Mouse (Mus musculus): ENCODE results near the gene Tmem119. TPM values are rescaled to one million over a fixed set of nuclear protein-coding genes. Genes with fewer than 3 reads are reported as not detected.

Tmem119 gene
- total and polyA plus RNA-seq, 3 experiments: 0.13 TPM; not detected in 2

- TF ChIP-seq ZC3H11A (IDR thresholded peaks at IDR 0.05; ENCODE audit: low read depth, low read length) (no peak), HCFC1 (IDR thresholded peaks at IDR 0.05; ENCODE audit: low read depth, low read length) (no peak), GABPA (IDR thresholded peaks at IDR 0.05; ENCODE audit: low read depth, low read length) (no peak), POLR2AphosphoS5 (IDR thresholded peaks at IDR 0.05; ENCODE audit: borderline replicate concordance, low read depth, low read length) (no peak), NRF1 (IDR thresholded peaks at IDR 0.05; ENCODE audit: insufficient read depth, low read depth, low read length, poor library complexity, severe bottlenecking) (no peak), EP300 (IDR thresholded peaks at IDR 0.05; ENCODE audit: low read depth in 1 of 2, low read length in 2 of 2) (no peak), POLR2AphosphoS2 (IDR thresholded peaks at IDR 0.05; ENCODE audit: low read length) (no peak), CHD2 (IDR thresholded peaks at IDR 0.05; ENCODE audit: low read length) (no peak), UBTF (IDR thresholded peaks at IDR 0.05; ENCODE audit: borderline replicate concordance, insufficient read depth, low read depth, low read length) (no peak), RCOR1 (IDR thresholded peaks at IDR 0.05; ENCODE audit: low read depth, low read length) (no peak), ZKSCAN1 (IDR thresholded peaks at IDR 0.05; ENCODE audit: low read depth, low read length) (no peak), TBP (IDR thresholded peaks at IDR 0.05; ENCODE audit: low read depth, low read length) (no peak), MYB (IDR thresholded peaks at IDR 0.05; ENCODE audit: low read depth, low read length) (no peak), ELF1 (IDR thresholded peaks at IDR 0.05; ENCODE audit: low read depth, low read length) (no peak), MAZ (IDR thresholded peaks at IDR 0.05; ENCODE audit: low read depth, low read length) (no peak), MAX (IDR thresholded peaks at IDR 0.05; ENCODE audit: low read length) (no peak), E2F4 (IDR thresholded peaks at IDR 0.05; ENCODE audit: borderline replicate concordance, low read depth, low read length) (no peak), ZMIZ1 (IDR thresholded peaks at IDR 0.05; ENCODE audit: low read depth, low read length) (no peak), USF2 (IDR thresholded peaks at IDR 0.05; ENCODE audit: borderline replicate concordance in 1 of 2, insufficient read depth in 1 of 2, low read depth in 1 of 2, low read length in 2 of 2) (no peak), JUND (IDR thresholded peaks at IDR 0.05; ENCODE audit: low read depth, low read length) (no peak)
- Histone ChIP-seq H3K9ac (ENCODE audit: control insufficient read depth, low read depth, low read length, poor library complexity, severe bottlenecking) (no peak overlapping the region), H3K27me3 (ENCODE audit: control insufficient read depth in 1 of 2, insufficient read depth in 2 of 2, low read length in 2 of 2) (no peaks in the 10 kb centered on the region), H3K79me2 (ENCODE audit: control insufficient read depth, insufficient read depth, low read length, poor library complexity) (peaks cover 19% of the 10 kb centered on the region), H3K36me3 (ENCODE audit: control insufficient read depth in 1 of 2, insufficient read depth in 2 of 2, low read length in 2 of 2) (no peaks in the 10 kb centered on the region; a peak in 1 of 4 replicates), H3K4me3 (ENCODE audit: control insufficient read depth in 1 of 2, insufficient read depth in 1 of 2, low read depth in 2 of 2, low read length in 2 of 2) (no peak overlapping the region), H3K9me3 (replicated peaks; ENCODE audit: insufficient read depth, low read length) (no peaks in the 10 kb centered on the region), H3K27ac (ENCODE audit: control insufficient read depth, low read depth, low read length) (no peak overlapping the region), H3K4me1 (ENCODE audit: control insufficient read depth in 1 of 2, insufficient read depth in 2 of 2, low read length in 2 of 2) (peaks cover 0 to 6% of the 10 kb centered on the region in 2 experiments; a peak in 2 of 4 replicates)
- no peak for DNase-seq (ENCODE audit: low read depth, low spot score)
Measured at GRCm38 (mm10) chr5:113775585-113775984, 24.7 kb downstream of the Tmem119 start.

GRCm38 (mm10) chr5:113773664-113774063 lies 26.7 kb downstream of the Tmem119 start:
- Histone ChIP-seq H3K9me3 (replicated peaks; ENCODE audit: insufficient read depth, low read length) (no peaks in the 10 kb centered on the region), H3K27ac (ENCODE audit: control insufficient read depth, low read depth, low read length) (peak overlapping the region; percentile 1; the same call in 1 of the 2 replicates), H3K79me2 (ENCODE audit: control insufficient read depth, insufficient read depth, low read length, poor library complexity) (peaks cover 38% of the 10 kb centered on the region), H3K36me3 (ENCODE audit: control insufficient read depth in 1 of 2, insufficient read depth in 2 of 2, low read length in 2 of 2) (peaks cover 0 to 8% of the 10 kb centered on the region in 2 experiments; a peak in 2 of 4 replicates), H3K4me1 (ENCODE audit: control insufficient read depth in 1 of 2, insufficient read depth in 2 of 2, low read length in 2 of 2) (peaks cover 0 to 12% of the 10 kb centered on the region in 2 experiments; a peak in 2 of 4 replicates), H3K27me3 (ENCODE audit: control insufficient read depth in 1 of 2, insufficient read depth in 2 of 2, low read length in 2 of 2) (no peaks in the 10 kb centered on the region), H3K4me3 (ENCODE audit: control insufficient read depth in 1 of 2, insufficient read depth in 1 of 2, low read depth in 2 of 2, low read length in 2 of 2) (peak overlapping the region; percentile 67 to 94), H3K9ac (ENCODE audit: control insufficient read depth, low read depth, low read length, poor library complexity, severe bottlenecking) (peak overlapping the region; percentile 79)
- peak; percentile 90 for DNase-seq (ENCODE audit: low read depth, low spot score)
- TF ChIP-seq MYC (IDR thresholded peaks at IDR 0.05; ENCODE audit: low read depth, low read length) (no peak), RAD21 (IDR thresholded peaks at IDR 0.05; ENCODE audit: low read depth, low read length) (peak; percentile 84), TBP (IDR thresholded peaks at IDR 0.05; ENCODE audit: low read depth, low read length) (no peak), TCF12 (IDR thresholded peaks at IDR 0.05; ENCODE audit: low read depth, low read length) (no peak), GATA1 (IDR thresholded peaks at IDR 0.05; ENCODE audit: low read depth, low read length) (no peak), UBTF (IDR thresholded peaks at IDR 0.05; ENCODE audit: borderline replicate concordance, insufficient read depth, low read depth, low read length) (no peak), POLR2AphosphoS5 (IDR thresholded peaks at IDR 0.05; ENCODE audit: borderline replicate concordance, low read depth, low read length) (no peak), ZMIZ1 (IDR thresholded peaks at IDR 0.05; ENCODE audit: low read depth, low read length) (no peak), E2F4 (IDR thresholded peaks at IDR 0.05; ENCODE audit: borderline replicate concordance, low read depth, low read length) (no peak), MAX (IDR thresholded peaks at IDR 0.05; ENCODE audit: low read length) (peak; percentile 40; the same call in 1 of the 2 replicates), KAT2A (conservative IDR thresholded peaks at IDR 0.05; ENCODE audit: low read depth, low read length) (no peak), TAL1 (IDR thresholded peaks at IDR 0.05; ENCODE audit: low read length) (no peak), USF2 (IDR thresholded peaks at IDR 0.05; ENCODE audit: borderline replicate concordance in 1 of 2, insufficient read depth in 1 of 2, low read depth in 1 of 2, low read length in 2 of 2) (no peak), ETS1 (IDR thresholded peaks at IDR 0.05; ENCODE audit: low read depth, low read length) (0 out of 2 replicates have a peak, but pooled peaks have one; percentile 18), SIN3A (IDR thresholded peaks at IDR 0.05; ENCODE audit: low read length) (peak; percentile 96), MAZ (IDR thresholded peaks at IDR 0.05; ENCODE audit: low read depth, low read length) (peak; percentile 71), ZC3H11A (IDR thresholded peaks at IDR 0.05; ENCODE audit: low read depth, low read length) (peak; percentile 74), CTCF (IDR thresholded peaks at IDR 0.05 in 2 of 3, conservative IDR thresholded peaks at IDR 0.05 in 1 of 3; ENCODE audit: control insufficient read depth in 1 of 3, insufficient read depth in 1 of 3, low read depth in 2 of 3, low read length in 3 of 3, poor library complexity in 1 of 3, severe bottlenecking in 1 of 3) (peak; percentile 89 to 98 (median 94)), HCFC1 (IDR thresholded peaks at IDR 0.05; ENCODE audit: low read depth, low read length) (peak; percentile 65)

Data from MEL (cell line).